Mouse (Mus musculus): ENCODE data around the gene Ndel1.

DNA sequence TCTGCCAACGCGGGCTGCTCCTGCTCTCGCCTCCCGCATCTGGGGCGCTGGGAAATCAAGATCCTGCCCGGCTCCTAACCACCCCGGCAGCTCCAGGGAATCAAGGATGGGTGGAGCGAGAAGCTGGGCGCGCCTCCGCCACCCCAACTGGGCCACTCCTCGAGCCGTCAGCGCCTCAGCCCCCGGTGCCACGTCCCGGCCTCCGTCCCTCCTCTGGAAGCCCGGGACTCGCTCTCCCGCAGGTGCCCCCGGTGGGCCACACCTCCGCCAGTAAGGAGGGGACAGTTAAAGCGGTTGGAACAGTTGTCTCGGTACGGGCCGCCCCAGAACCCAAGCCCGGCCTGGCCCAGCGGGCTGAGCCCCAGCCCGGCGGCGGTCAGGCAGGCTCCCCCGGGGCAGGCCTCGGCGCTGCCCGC is 19.2 kb downstream of the Ndel1 start:
- no peak for TF ChIP-seq CTCF (IDR thresholded peaks at IDR 0.05; ENCODE audit: control insufficient read depth, insufficient read depth, insufficient read length)
- no peak for TF ChIP-seq MAX (IDR thresholded peaks at IDR 0.05)
- TF ChIP-seq USF1 (IDR thresholded peaks at IDR 0.05; ENCODE audit: low read depth), result no peak
- TF ChIP-seq CEBPB (IDR thresholded peaks at IDR 0.05; ENCODE audit: low read depth), result no peak
- TF ChIP-seq MYOG (IDR thresholded peaks at IDR 0.05; ENCODE audit: control insufficient read depth, extremely low read depth, insufficient read length), result no peak
- TF ChIP-seq MYOD1 (IDR thresholded peaks at IDR 0.05; ENCODE audit: control insufficient read depth, insufficient read length, low read depth), result no peak
- TF ChIP-seq FOSL1 (IDR thresholded peaks at IDR 0.05; ENCODE audit: insufficient read depth, low read length, poor library complexity, severe bottlenecking), result no peak

Data from C2C12 (cell line).